Mouse (Mus musculus) hindbrain, embryonic 11.5 days (tissue): Measurements from ENCODE around the gene Clcn6. TPM values are rescaled to one million over a fixed set of nuclear protein-coding genes. Genes with fewer than 3 reads are reported as not detected.
A peak's percentile ranks its signal among the peaks of the same experiment; 100 is the strongest.

ENCODE experiments used
- ATAC-seq: fragments of 200-750 bp; cut with Nextera tagmentation; 2 replicates; pipeline ENCODE4 v1.8.0; 2017; ENCODE audit warnings: mild to moderate bottlenecking, moderate TSS enrichment, moderate library complexity; ENCODE audit not compliant: low FRiP score
- DNase-seq: peaks from one replicate; pipeline ENCODE4 v3.0.0-alpha.2; 2015; ENCODE audit warnings: low spot score
- H3K27ac ChIP-seq: fragments of 300-500 bp; sonication (generic); 2 replicates; pipeline ENCODE4 v1.5.1; 2014; ENCODE audit warnings: mild to moderate bottlenecking, low read depth, low read length
- H3K27me3 ChIP-seq: fragments of 300-500 bp; sonication (generic); 2 replicates; pipeline ENCODE4 v1.6.1; 2014; ENCODE audit warnings: mild to moderate bottlenecking, low read length, moderate library complexity, mixed read lengths; ENCODE audit not compliant: control insufficient read depth, insufficient read depth
- H3K36me3 ChIP-seq: fragments of 300-500 bp; sonication (generic); 2 replicates; pipeline ENCODE4 v1.6.1; 2014; ENCODE audit warnings: mild to moderate bottlenecking, low read length, moderate library complexity, mixed read lengths; ENCODE audit not compliant: control insufficient read depth, insufficient read depth
- H3K4me1 ChIP-seq: fragments of 300-500 bp; sonication (generic); replicated peaks from 2 replicates; pipeline ENCODE4 v1.6.1; 2014; ENCODE audit warnings: low read length, mixed read lengths; ENCODE audit not compliant: control insufficient read depth, insufficient read depth
- H3K4me2 ChIP-seq: fragments of 300-500 bp; sonication (generic); replicated peaks from 2 replicates; pipeline ENCODE4 v1.6.1; 2014; ENCODE audit warnings: mild to moderate bottlenecking, low read depth, low read length
- H3K4me3 ChIP-seq: fragments of 300-500 bp; sonication (generic); 2 replicates; pipeline ENCODE4 v1.5.1; 2014; ENCODE audit warnings: low read depth, low read length
- H3K9ac ChIP-seq: fragments of 300-500 bp; sonication (generic); 2 replicates; pipeline ENCODE4 v1.6.1; 2014; ENCODE audit warnings: low read depth, low read length
- H3K9me3 ChIP-seq: fragments of 300-500 bp; sonication (generic); 2 replicates; pipeline ENCODE4 v1.6.1; 2016; ENCODE audit warnings: low read length; ENCODE audit not compliant: control insufficient read depth
- WGBS: fragments of 180-500 bp; shearing (Covaris S2); extraction: QIAGEN DNeasy Blood & Tissue Kit; methylation state at CpG from one replicate; pipeline ENCODE4 v1.1.7; 2014; 5-methylcytosine and 5-hydroxymethylcytosine counted together
- polyA plus RNA-seq: library from polyadenylated mRNA; unstranded; fragments of >200 nt; fragmentation: Nextera tagmentation; extraction: Ambion mirVana; gene quantifications from 2 replicates; pipeline ENCODE4 v1.2.1, GENCODE M21; 2014

Clcn6 gene
- polyA plus RNA-seq = 21.7 and 26.2 TPM in 2 replicates

GRCm38 (mm10) chr4:148038600-148039253, at the start of gene Clcn6, which contains the start of gene Mthfr:
TSS of gene Clcn6 (minus strand) at chr4:148038821.
TSS of gene Mthfr (plus strand) at chr4:148039077.
- peak within 1 kb of the TSS; percentile 80 for H3K27ac ChIP-seq
- H3K36me3 ChIP-seq = peaks cover 6% of the 10 kb centered on the region; the same call in 1 of the 2 replicates
- peaks cover 19% of the 10 kb centered on the region for H3K4me1 ChIP-seq
- ATAC-seq (peak; percentile 95), DNase-seq (peak; percentile 99)
- peak within 1 kb of the TSS; percentile 84 for H3K9ac ChIP-seq
- under 1% methylated on average over 47 of the region's 54 CpGs for WGBS
- peak within 1 kb of the TSS; percentile 93 for H3K4me3 ChIP-seq
- no peaks in the 10 kb centered on the region for H3K9me3 ChIP-seq
- peak within 1 kb of the TSS; percentile 59 for H3K4me2 ChIP-seq
- H3K27me3 ChIP-seq = no peaks in the 10 kb centered on the region

- Histone ChIP-seq H3K27me3 (no peaks in the 10 kb centered on the region), H3K36me3 (no peaks in the 10 kb centered on the region), H3K9ac (peak within 1 kb of the TSS; percentile 62), H3K9me3 (no peaks in the 10 kb centered on the region), H3K4me3 (peak within 1 kb of the TSS; percentile 49), H3K4me2 (peak within 1 kb of the TSS; percentile 65), H3K4me1 (peaks cover 5% of the 10 kb centered on the region), H3K27ac (0 out of 2 replicates have a peak within 1 kb of the TSS, but pooled peaks have one; percentile 32)
- ATAC-seq (peak; percentile 91), DNase-seq (peak; percentile 92)
- 5% methylated on average over 34 of the region's 34 CpGs for WGBS
These were observed 49.4 kb upstream of the Clcn6 start, which contains the start of gene Agtrap for GRCm38 (mm10) chr4:148087907-148088527. TSS of gene Agtrap (minus strand) at chr4:148088031.

GRCm38 (mm10) chr4:148087091-148087906, 48.7 kb upstream of the Clcn6 start:
- DNase-seq (no peak), ATAC-seq (peak; percentile 67)
- Histone ChIP-seq H3K4me1 (peaks cover 5% of the 10 kb centered on the region), H3K4me2 (peak overlapping the region; percentile 65), H3K4me3 (peak overlapping the region; percentile 49), H3K9me3 (no peaks in the 10 kb centered on the region), H3K27me3 (no peaks in the 10 kb centered on the region), H3K9ac (peak overlapping the region; percentile 62), H3K36me3 (no peaks in the 10 kb centered on the region), H3K27ac (no peak overlapping the region)
- WGBS = 3% methylated on average over 30 of the region's 30 CpGs

- 65% methylated on average over 3 of the region's 3 CpGs for WGBS
- Histone ChIP-seq H3K9ac (no peak overlapping the region), H3K4me3 (no peak overlapping the region), H3K4me1 (peaks cover 5% of the 10 kb centered on the region), H3K4me2 (no peak overlapping the region), H3K36me3 (no peaks in the 10 kb centered on the region), H3K9me3 (no peaks in the 10 kb centered on the region), H3K27ac (no peak overlapping the region), H3K27me3 (no peaks in the 10 kb centered on the region)
- no peak for DNase-seq
- no peak for ATAC-seq
These were observed 47.3 kb upstream of the Clcn6 start for GRCm38 (mm10) chr4:148085907-148086305.

GRCm38 (mm10) chr4:148085131-148085906, 46.7 kb upstream of the Clcn6 start:
- H3K36me3 ChIP-seq = no peaks in the 10 kb centered on the region
- peaks cover 5% of the 10 kb centered on the region for H3K4me1 ChIP-seq
- no peak overlapping the region for H3K4me2 ChIP-seq
- no peaks in the 10 kb centered on the region for H3K27me3 ChIP-seq
- no peak overlapping the region for H3K9ac ChIP-seq
- H3K27ac ChIP-seq = no peak overlapping the region
- WGBS = 38% methylated on average over 8 of the region's 10 CpGs
- no peaks in the 10 kb centered on the region for H3K9me3 ChIP-seq
- no peak overlapping the region for H3K4me3 ChIP-seq
- no peak for DNase-seq
- no peak for ATAC-seq

- WGBS = 8% methylated on average over 8 of the region's 8 CpGs
- ATAC-seq = no peak
- Histone ChIP-seq H3K27ac (no peak overlapping the region), H3K36me3 (no peaks in the 10 kb centered on the region), H3K4me2 (no peak overlapping the region), H3K9me3 (no peaks in the 10 kb centered on the region), H3K27me3 (no peaks in the 10 kb centered on the region), H3K4me1 (peaks cover 5% of the 10 kb centered on the region), H3K4me3 (no peak overlapping the region), H3K9ac (no peak overlapping the region)
- DNase-seq = no peak
These were observed 45.7 kb upstream of the Clcn6 start for GRCm38 (mm10) chr4:148084261-148084714.

- Histone ChIP-seq H3K9ac (no peak overlapping the region), H3K27ac (no peak overlapping the region), H3K4me2 (no peak overlapping the region), H3K36me3 (no peaks in the 10 kb centered on the region), H3K4me3 (no peak overlapping the region), H3K27me3 (no peaks in the 10 kb centered on the region), H3K4me1 (peaks cover 5% of the 10 kb centered on the region), H3K9me3 (no peaks in the 10 kb centered on the region)
- DNase-seq (no peak), ATAC-seq (no peak)
- 50% methylated on average over 21 of the region's 21 CpGs for WGBS
These were observed 44.7 kb upstream of the Clcn6 start for GRCm38 (mm10) chr4:148083176-148083899.
